Comparison of ENCODE assay signal across 8 mouse cellular contexts in genomic region chr2:119873105-119873464, GRCm38 (mm10). TPM values are rescaled to one million over a fixed set of nuclear protein-coding genes. Genes with fewer than 3 reads are reported as not detected.
DNase-seq lines count a peak whose midpoint lies in the region; ATAC-seq lines count a peak whose summit lies in the region.

No protein-coding gene starts in this region.

- intact Hi-C loops in left cerebral cortex, postnatal 14 days (cut with DNase I), result loop anchor here (1.0 to 5.0 kb wide), 2 partner anchors 24 to 76 kb away; partner anchors contain the start of genes Mga and Tyro3

- peak; percentile 79 for DNase-seq in adrenal gland, adult 8-10 months
- peak; percentile 92 for DNase-seq in embryo, embryonic 11 days
- peak; percentile 89 for DNase-seq in gastrocnemius, postnatal 25 days
- DNase-seq in intestine, embryonic 14.5 days (ENCODE audit: low spot score), result no peak
- DNase-seq in left cerebral cortex, postnatal 14 days (ENCODE audit: low spot score in 2 of 2), result peak; percentile 89 to 96
- DNase-seq in right cerebral cortex, postnatal 14 days, result peak; percentile 93
- DNase-seq in urinary bladder, postnatal 36 days (ENCODE audit: low spot score in 2 of 2), result peak; percentile 72 to 86

- no peaks in the 10 kb centered on the region for H3K27me3 ChIP-seq in intestine, embryonic 14.5 days (replicated peaks; ENCODE audit: control insufficient read depth, insufficient read depth, low read length)

- H3K36me3 ChIP-seq in intestine, embryonic 14.5 days (ENCODE audit: control insufficient read depth, insufficient read depth, low read length), result no peaks in the 10 kb centered on the region

- H3K27ac ChIP-seq in intestine, embryonic 14.5 days (ENCODE audit: low read depth), result 0 out of 2 replicates have a peak overlapping the region, but pooled peaks have one; percentile 0

- peak overlapping the region; percentile 97 for H3K4me2 ChIP-seq in intestine, embryonic 14.5 days (ENCODE audit: low read length)

- peak; percentile 90 for ATAC-seq in intestine, embryonic 14.5 days (replicated peaks; ENCODE audit: low FRiP score, low TSS enrichment, low read depth)
- peak; percentile 76 for ATAC-seq in megakaryocyte progenitor cell, adult 5-6 weeks (replicated peaks; ENCODE audit: poor library complexity)

- WGBS in intestine, embryonic 14.5 days, result under 1% methylated on average over 39 of the region's 39 CpGs

- H3K4me1 ChIP-seq in intestine, embryonic 14.5 days (replicated peaks; ENCODE audit: control insufficient read depth, insufficient read depth, low read length), result no peaks in the 10 kb centered on the region; the same call in 1 of the 2 replicates

- no peaks in the 10 kb centered on the region for H3K9me3 ChIP-seq in intestine, embryonic 14.5 days (ENCODE audit: control insufficient read depth, low read length)

- peak overlapping the region; percentile 46 for H3K9ac ChIP-seq in intestine, embryonic 14.5 days (ENCODE audit: low read length)

- peak overlapping the region; percentile 42 for H3K4me3 ChIP-seq in intestine, embryonic 14.5 days (ENCODE audit: low read depth, low read length)

RNA-seq across cellular contexts. Expression of gene Mga, which starts 23.9 kb away (rescaled TPM):
- total RNA-seq in adrenal gland, adult 8-10 months (2022), result 10 to 100 TPM; 34.3 to 65.1 (median 55.9) TPM
- total RNA-seq in gastrocnemius, postnatal 25 days (2021), result 10 to 100 TPM; 24.3 to 34.5 TPM
- 36.4 and 40.1 TPM in 2 replicates for polyA plus RNA-seq in intestine, embryonic 14.5 days (2014; fragmentation: Nextera tagmentation; extraction: Ambion mirVana)
- 10 to 100 TPM; 57.9 to 65.6 TPM for total RNA-seq in left cerebral cortex, postnatal 14 days (2021)
- total RNA-seq in megakaryocyte progenitor cell, adult 5-6 weeks (2015), result 60.7 and 96.3 TPM in 2 replicates
- total RNA-seq in megakaryocyte progenitor cell, adult 5-6 weeks (2017), result 39.4 and 64.1 TPM in 2 replicates
